Mouse (Mus musculus): ENCODE measurements around the gene Fbxw4.
A peak's percentile ranks its signal among the peaks of the same experiment; 100 is the strongest.
"Not testable (repeated sequence)": the region's sequence is repeated elsewhere in the genome, so short reads cannot be mapped to it uniquely, and the experiment has no call there.

Fbxw4 gene

DNA sequence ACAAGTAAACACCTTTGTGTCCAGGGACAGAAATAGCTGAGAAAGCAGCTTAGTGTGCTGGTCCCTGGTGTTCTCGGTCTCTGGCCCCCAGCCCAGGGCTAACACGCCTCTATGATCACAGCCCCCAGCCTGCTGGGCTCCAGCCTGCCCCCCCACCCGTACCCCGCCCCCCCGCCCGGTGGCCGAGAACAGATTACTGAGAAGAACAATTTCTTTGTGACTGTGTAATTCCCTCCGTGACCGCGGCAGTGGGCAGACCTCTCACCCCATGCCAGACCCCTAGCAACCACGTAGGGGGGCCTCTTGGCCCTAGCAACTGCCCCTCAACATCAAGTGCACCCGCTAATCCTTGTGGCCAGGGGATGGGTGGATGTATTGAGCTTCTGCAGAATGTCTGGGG lies 79.9 kb downstream of the Fbxw4 start:
- no peak for DNase-seq (ENCODE audit: low spot score in 2 of 2)

DNA sequence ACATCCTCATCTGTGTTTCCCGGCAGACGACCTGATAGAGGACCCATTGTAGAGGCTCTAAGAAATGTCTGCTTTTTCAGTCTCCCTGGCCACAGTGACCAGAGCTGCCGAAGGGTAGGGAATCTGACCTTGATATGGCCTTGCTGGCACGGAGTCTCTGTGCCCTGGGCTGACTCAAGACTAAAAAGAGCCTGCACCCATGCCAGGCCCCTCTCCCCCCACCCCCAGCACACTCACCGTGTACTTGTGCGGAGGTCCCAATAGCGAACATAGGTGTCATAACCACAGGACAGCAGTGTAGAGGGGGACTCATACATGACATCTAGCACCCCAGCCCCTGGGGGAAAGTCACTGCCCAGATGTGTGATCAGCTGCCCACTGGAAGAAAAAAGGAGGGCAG lies 80.7 kb downstream of the Fbxw4 start:
- no peak for DNase-seq (ENCODE audit: low spot score in 2 of 2)

DNA sequence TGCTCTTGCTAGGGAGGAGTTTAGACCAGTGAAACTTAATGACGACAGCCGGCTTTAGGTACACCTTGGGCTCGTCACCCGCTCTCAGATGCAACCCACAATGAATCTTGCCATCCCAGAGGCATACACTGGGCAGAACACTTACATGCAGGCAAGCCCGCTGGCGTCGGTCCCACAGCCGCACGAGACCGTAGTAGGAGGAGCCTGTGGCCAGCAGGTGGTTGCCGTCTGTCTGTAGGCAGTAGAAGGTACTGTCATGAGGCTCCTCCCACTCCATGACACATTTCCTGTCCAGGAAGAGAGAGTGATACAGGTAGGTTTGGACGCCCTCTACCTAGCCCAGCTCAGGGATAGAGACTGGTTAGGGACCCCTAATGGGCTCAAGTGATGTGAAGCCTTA lies 81.1 kb downstream of the Fbxw4 start:
- no peak for DNase-seq (ENCODE audit: low spot score in 2 of 2)

DNA sequence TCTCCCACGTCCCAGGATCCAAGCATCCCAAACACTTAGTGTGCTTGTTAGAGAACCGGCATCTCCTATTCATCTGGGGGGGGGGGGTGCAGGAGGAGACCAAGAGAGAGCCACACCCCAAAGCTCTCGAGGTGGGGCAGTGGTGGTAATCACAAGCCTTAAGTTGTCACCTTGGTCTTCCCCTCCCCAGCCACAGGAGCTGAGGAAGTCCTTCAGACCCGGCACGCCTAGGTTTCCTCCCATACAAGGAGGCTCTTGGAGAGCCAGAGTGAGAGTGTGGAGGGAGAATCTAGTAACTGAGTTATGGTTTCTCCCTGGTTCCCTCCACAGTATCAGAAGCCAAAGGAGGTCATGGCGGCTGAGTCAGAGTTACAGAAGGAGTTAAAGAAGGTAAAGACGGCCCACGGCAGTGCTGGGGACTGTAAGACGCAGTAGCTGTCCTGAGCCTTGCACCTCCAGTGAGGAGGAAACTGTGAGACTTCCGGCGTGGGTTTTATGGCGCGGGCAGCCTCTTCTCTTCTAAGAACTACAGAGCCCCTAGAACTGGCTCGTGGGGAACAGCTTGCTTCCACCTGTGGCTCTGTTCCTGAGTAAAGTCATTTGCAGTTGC lies 82.9 kb downstream of the Fbxw4 start:
- no peak for DNase-seq (ENCODE audit: low spot score in 2 of 2)

DNA sequence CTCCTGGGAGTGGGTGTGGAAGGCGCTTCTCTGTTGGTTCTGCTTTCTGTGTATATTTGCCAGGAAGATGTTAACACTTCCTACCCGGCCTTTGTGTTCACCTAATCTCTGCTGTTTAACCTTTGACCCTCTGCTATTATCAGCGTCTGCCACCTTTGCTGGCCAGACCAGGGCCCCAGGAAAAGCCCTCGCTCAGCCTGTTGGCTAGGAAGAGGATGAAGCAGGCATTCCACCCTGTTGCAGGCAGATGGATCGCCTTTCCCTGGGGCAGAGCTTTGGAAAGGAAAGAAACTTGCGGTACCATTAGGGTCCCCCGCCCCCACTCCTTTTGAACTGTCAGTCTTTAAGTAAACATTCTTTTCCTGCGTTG lies 84.5 kb downstream of the Fbxw4 start:
- no peak for DNase-seq (ENCODE audit: low spot score in 2 of 2)

DNA sequence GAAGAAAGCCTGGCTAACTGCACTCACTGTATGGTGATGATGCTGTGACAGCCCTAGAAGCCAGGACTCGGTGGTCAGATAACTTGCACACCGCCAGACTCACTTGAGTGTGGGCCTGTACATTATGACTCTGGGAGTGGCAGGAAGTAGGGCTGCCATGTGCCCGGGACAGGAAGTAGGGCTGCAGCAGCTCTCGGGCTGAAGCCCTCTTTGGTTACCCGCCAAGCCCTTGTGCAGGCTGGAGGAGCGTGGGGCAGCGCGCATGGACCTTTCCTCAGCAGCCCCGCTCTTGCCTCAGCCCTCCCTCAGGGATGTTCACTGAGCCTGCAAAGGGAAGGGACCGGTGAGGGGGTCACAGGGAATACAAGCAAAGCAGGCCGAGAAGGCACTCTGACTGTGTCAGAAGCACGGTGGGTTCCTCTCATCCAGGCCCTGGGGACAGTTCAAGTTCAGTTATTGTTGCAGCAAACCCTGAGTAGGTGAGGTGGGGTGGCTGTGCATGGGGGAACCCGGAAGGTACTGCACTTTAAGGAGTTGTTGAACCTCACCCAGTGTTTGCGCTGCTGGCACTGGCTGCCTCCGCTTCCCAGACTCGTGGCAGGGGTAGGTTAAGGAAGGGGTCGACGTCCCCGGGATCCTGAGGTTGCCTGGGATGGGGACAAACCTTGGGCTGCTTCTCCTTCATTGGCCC lies 85.0 kb downstream of the Fbxw4 start:
- DNase-seq (ENCODE audit: low spot score in 2 of 2), result no peak

DNA sequence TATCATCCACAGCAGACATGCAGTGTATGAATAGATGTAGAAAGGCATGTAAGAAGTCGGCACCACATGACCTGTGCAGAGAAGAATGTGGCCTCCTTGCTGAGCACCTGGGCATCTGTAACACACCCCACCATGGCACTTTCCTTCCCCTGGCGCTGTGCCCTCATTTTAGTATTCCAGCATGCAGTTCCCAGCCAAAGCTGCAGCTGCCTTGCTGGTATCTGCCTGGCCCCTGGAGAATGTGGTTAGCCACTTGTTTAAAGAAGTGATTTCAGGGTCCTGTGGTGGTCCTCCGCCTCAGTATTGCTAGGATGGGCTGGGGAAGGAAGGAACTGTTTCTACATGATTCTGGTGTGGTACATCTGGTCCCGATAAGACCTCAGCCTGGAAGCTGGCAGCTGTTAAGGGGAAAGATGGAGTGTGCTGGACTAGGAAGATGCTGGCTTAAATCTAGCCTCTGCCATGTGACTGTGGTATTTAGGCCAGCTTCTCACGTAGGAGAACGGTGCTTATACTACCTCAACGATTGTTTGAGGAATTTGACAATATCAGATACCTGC lies 85.7 kb downstream of the Fbxw4 start:
- no peak for DNase-seq (ENCODE audit: low spot score in 2 of 2)

DNA sequence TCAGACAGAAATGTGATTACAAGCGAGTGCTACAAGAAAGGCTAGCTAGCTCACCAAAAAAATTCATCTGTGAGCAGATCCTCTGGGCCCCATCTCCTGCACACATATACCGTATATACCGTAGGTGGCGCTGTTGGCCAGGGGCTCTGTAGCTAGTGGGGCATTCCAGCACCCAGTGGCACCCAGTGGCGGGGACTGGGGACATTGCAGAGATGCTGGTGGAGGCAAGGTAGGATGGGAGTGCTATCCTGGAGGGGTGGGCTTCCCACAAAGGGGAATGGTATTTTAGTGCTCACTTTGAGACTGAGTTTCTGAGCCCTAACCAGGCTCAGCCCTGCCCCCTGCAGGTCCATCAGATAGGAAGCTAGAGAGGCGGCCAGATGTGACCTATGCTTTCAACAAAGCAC lies 86.2 kb downstream of the Fbxw4 start:
- peak; percentile 79 to 80 for DNase-seq (ENCODE audit: low spot score in 2 of 2)

DNA sequence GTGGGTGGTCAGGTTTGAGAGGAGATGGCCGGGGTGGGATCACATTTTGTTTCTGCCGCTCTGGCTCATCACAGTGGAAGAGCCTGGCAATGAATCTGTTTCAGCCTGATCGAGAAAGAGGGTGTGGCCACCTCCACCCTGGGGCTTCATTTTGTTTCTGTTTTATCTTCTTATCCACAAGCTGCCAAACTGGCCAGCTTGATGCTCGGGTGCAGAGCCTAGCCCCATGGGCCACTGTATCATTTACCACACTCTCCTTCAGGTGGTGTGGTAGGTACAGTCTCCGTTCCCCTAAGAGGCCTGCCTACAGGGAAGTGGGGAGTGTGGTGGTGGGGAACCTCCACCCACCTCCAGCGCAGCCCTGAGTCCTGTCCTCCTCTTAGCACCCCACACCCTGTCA lies 87.1 kb downstream of the Fbxw4 start:
- DNase-seq (ENCODE audit: low spot score in 2 of 2), result no peak

DNA sequence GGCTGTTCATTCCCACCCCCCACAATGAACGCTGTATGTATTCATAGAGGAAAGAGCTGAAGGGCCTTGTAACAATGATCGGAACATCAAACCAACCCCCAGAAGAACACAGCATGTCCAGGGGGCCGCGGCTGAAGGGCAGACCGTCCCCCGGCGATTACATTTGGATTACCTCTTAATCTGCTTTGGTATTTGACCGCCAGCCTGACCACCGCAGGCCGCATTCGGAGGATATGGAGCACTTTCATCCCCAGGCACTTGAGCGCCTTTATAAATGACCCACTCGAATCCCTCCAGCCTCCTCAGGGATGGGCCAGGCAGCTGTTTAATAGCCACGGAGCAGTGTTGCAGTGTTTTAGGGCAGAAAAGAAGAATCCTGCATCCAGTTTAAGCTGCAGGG lies 92.7 kb downstream of the Fbxw4 start:
- DNase-seq (ENCODE audit: low spot score in 2 of 2), result no peak

DNA sequence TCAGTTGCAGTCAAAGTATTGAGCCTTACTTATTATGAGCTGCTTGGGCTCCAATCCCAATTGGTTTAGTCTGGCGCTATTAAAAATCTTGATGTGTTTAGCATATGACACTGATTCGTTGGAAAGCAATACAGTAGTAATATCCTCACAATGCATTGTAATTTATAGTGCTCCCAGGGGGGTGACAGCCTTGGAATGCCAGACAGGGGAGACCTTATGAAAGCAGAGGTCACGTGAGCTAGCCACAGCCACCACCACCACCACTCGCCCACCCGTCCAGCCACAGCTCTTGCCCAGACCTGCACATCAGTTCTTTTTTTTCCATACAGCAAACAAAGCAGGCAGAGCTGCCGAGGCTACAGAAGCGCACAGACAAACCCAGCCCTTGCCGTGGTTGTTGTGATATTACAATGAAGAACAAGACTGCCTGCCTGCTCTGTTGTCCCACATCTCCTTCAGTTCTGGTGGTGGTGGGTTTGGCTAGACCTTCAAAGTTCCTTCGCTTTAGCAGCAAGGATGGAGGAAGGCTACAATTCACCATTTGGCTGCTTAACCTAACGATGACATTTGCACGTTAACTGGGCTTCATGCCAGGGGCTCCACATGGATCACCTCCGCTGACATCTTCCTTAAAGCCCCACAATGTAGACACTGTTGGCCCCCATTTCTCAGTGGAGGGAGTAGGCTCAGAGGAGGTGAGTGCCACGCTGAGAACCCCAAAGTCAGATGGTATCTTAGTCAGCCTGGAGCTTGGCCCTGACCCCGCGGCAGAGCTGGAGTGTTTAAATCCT lies 94.0 kb downstream of the Fbxw4 start:
- no peak for DNase-seq (ENCODE audit: low spot score in 2 of 2)

DNA sequence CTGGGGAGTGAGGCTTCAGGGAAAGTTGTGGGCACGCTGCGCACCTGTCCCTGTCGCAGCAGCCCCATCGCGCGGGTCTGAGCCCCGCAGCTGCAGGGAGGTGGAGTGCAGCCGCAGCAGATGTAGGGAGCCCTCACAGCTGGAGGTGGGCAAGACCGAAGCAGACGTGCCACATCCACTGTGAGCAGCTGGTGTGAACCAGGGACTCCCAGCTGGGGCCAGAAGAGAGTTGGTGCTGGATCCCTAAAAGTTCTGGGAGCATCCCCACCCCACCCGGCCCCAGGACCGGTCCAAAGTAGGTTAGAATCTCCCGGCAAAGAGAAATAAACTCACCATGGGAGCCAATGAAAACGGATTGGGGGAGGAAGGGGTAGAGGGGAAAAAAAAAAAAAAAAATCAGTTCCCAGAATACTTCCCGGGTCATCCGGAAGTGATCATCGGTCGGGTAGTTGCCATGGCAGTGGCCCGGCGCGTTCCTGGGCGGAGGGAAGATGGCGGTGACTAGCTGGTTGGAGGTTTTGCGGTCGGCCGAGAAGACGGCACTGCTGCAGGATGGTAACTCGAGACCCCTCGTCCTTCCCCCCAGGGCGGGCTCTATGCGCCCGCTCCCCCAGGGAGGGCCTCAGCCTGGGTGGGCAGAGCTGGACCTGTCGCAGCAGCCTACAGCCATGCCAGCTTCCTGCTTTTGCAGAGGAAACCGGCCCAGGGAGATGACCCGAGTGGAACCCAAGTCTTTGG lies 99.8 kb downstream of the Fbxw4 start, which contains the start of the genes Poll and Gm17018:
Gene Poll (minus strand): TSS at position 379 of the 738 bp plus-strand sequence.
Gene Gm17018 (plus strand): TSS at position 463 of the 738 bp plus-strand sequence.
- DNase-seq (ENCODE audit: low spot score in 2 of 2), result peak; percentile 87 to 91

DNA sequence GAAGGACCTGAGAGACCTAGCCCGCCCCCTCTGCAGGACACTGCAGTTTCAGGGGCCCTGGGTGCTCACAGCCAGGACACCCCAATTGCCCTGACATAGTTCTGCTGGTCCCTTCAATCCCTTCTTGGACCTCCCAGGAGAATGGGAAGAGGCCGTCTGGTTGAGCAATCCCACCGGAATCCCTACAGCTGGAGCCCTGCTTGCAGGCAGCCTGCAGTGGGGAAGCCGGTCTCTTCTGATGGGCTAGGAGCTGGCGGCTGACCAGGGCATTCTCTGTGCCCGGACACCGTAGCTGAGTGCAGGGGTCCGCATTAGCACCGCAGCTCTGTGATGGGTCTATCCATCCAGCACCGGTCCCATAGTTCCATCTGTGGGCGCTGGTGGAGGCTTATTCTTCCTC lies 106.0 kb downstream of the Fbxw4 start:
- no peak for DNase-seq (ENCODE audit: low spot score in 2 of 2)

DNA sequence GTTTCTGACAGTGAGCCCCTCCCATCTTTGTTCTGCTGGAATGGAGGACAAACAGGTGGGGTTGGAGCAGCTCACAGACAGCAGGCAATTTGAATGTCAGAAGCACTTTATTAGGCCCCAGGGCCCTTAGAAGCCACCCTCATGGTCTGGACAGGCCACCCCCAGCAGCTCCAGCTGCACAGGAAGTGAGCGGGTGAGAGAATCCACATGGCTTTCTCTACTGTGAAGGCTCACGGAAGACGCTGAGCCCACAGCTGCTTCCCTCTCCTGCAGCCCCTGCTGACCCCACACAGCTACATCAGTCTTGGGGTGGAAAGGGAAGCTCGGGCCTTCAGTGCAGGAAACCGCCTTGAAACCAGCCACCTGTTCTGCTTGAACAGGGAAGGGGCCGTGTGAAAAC lies 107.9 kb downstream of the Fbxw4 start:
- DNase-seq (ENCODE audit: low spot score in 2 of 2), result no peak

DNA sequence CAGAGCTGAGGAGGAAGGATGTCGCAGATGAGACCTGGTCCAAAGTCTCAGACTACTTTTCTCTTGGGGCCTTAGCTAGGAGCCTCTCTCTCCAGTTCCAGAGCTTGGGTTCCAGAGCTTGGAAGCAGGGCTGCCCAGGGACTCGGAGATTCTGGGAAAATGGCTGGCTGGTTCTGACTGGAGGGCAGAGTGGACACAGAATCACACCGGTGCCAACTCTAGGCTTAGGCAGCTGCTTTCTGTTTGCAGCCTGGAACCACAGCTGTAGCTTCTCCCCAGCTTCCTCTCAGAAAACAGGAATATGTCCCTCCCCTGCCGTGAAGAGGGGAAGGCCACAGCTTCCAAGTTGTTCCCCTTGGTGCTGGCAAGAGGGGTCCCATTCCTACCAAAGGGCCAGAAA lies 110.2 kb downstream of the Fbxw4 start:
- DNase-seq (ENCODE audit: low spot score in 2 of 2), result no peak

DNA sequence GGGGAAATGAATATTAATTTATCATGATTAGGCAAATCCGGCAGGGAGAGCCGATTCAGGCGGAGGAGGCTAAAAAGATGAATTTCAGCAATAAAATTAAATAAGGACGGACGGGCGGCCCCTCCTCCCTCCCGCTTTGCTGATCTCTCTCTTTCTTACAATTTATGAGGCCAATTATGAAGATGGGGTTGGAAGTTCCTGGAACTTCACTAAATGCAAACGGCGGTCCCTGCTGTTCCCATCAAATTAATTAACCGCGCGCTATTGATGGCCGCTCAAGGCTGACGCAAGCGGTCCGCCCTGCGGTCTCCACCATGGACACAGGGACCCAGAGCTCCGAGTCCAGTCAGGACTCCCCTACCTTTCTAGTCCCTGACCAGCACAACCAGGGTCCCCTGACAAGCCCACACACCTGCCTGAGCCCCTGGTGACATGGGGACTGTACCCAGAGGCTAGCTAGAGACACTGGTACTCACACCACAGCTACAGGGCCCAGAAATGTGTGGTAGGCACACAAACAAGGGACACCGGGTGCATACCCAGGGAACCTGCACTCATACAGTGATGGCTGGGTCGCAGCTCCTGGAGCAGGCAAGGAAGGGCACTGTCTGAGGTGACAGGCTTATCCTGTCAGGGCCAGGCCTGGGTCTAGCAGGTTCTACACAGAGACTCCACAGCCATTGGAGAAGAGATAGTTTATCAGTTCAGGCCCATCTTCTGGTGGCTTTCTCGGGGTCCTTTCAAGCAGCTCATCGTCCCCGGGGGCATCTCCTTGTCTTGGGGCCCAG lies 110.8 kb downstream of the Fbxw4 start:
- DNase-seq (ENCODE audit: low spot score in 2 of 2), result no peak

DNA sequence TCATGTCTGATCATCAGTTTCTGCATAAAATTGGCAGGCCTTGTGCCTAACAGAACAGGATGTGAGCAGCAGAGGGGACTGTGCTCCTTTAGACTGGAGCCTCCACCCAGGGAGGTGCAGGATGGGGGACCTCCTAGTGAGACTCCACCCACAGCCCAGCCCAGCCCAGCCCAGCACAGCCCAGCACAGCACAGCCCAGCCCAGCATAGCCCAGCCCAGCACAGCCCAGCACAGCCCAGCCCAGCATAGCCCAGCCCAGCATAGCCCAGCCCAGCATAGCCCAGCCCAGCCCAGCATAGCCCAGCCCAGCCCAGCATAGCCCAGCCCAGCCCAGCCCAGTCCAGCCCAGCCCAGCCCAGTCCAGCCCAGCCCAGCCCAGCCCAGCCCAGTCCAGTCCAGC lies 111.9 kb downstream of the Fbxw4 start:
- not testable (repeated sequence) for DNase-seq (ENCODE audit: low spot score in 2 of 2)

DNA sequence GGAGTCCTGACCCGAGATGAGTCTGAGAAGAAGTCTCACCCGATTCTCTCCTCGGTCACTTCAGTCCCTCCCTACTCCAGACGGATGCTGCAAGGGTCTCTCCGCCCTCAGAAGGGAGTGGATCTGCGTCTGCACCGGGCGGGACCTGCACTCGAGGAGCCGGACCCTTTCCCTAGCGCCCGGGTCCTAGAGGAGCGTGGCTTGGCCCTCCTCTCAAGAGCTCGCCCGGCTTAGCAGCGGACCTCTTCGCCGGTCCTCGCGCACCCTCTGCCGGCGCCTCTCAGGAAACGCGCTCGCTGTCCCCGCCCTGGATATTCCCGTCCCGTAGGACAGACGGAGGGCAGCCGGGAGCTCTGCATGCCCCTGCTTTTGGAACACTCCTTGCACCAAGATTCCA lies 115.2 kb downstream of the Fbxw4 start:
- DNase-seq (ENCODE audit: low spot score in 2 of 2), result peak; percentile 80

DNA sequence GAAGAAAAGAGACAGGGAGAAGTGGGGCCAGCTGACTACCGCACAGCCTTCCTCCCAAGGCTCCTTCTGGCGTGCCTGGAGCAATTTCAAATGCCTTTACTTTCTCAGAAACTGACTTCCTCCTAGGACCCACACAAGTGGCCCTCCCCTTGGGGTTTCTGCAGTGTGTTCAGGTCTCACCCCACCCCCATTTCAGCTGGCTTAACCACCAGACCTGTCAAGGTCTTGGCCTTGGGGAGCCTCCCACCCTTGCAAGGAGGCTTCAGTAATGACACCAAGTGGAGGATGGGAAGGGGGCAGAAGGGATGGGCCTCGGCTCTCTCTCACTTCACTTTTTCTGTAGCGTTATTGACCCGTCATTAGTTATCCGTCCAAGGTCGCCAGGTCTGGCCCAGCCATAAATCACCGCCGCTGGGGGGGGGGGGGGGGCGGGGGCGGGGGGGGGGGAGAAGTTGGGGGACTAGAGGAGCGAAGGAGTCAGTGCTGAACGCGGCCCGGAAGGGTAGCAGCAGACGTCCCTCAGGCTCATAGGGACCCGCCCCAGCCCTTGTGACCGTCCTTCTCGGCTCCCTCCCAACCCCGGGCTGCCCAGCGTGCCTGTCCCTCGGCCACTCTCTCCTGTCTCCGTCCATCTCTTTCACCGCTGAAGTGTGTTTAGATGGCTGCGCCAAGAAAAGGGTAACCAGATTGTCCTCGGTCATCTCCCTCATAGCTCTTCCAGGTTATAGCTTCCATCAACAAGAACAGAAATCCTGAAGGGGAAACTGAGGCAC lies 115.8 kb downstream of the Fbxw4 start:
- no peak for DNase-seq (ENCODE audit: low spot score in 2 of 2)

DNA sequence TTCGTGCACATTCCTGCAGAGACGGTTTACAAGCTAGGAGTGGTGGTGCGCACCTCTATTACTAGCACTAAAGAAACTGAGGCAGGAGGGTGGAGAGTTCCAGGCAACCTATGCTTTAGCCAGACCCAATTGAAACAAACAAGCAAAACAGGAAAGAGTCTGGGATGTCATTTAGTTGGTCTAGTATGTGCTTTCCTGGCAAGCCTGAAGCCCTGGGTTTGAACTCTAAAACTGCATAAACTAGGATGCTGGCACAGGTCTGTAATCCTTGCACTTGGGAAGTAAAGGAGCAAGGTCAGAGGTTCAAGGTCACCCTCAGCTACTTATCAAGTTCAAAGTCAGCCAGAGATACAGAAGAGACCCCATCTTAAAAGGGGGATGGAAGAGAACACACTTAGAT lies 118.1 kb downstream of the Fbxw4 start:
- DNase-seq (ENCODE audit: low spot score in 2 of 2), result no peak
